Mouse (Mus musculus): ENCODE measurements around the gene Sowahb.

The Sowahb gene

DNA sequence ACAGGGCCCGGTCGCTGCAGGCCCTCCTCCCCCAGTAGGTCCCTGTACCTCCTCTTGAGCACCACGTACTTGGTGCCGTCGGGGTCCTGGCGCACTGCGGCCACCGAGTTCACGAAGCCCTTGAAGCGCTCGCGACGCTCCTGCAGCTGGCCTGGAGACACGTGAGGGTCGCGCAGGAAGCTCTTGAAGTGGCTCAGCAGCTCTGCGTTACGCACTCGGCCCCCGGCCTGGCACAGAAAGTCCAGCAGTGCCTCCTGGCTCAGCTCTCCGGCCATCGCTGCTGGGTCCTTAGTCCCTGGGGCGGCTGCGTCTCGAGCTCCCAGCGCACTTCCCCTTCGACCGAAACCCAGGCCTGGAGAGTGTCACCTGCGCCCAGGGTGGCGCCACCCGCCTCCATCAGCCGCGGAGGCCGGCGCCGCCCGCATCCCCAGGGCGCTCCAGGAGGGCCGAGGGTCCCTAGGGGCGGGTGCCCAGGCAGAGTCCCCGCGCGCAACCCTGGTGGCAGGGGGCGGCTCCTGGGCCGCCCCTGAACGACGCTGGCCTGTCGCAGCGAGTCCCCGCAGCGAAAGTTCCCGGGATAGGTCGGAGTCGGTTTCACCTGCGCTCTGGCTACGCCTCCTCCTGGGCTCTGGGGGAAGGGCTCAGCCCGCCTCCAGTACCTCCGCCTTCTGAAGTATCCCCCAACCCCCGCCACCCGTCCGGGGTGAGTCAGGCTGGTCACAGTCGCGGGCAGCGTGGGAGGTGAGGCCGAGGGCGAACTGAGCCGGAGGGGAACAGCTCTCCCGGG is at the start of gene Sowahb:
TSS of gene Sowahb (minus strand) at position 439 of the 787 bp plus-strand sequence.
- peak; percentile 29 for DNase-seq

DNA sequence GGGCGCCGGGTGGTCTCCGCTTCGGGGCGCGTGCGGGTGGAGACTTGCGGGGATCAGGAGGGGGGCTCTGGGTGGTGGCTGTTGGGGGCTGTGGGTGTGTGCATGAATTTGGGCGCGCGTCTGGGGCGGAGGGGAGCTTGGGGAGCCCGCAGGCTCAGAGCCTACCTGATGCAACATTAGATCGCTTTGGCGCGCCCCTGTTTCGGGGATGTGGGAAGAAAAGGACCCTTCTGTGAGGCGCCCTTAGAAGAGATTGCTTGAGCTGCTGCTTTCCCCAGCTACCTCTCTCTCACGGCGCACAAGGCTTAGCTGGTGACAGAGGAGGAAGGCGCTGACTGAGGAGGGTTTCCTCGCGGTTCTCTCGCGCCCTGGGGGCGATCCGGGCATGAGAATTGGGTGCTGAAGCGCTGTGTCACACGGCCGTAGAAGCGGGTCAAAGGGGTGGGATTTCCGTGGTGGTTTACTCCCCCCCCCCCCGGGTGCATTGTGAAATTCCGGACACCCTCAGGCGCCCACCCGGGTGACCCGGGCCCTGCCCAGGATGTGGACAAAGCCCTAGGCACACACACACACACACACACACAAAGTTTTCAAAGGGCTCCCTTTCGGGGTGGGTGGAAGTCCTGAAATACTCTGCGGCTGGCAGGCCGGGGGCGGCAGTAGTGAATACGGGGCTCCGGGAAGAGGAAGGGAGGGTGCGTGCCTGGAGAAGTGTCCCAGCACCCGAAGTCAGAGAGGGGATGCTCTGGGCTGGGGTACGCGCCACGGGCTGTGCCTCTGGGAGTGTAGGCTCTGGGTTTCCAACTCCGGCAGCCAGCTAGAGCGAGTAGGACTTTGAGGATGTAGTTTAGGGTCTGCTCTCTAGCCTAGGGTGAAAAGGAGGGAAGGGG is 49.1 kb upstream of the Sowahb start:
- peak; percentile 58 for DNase-seq

DNA sequence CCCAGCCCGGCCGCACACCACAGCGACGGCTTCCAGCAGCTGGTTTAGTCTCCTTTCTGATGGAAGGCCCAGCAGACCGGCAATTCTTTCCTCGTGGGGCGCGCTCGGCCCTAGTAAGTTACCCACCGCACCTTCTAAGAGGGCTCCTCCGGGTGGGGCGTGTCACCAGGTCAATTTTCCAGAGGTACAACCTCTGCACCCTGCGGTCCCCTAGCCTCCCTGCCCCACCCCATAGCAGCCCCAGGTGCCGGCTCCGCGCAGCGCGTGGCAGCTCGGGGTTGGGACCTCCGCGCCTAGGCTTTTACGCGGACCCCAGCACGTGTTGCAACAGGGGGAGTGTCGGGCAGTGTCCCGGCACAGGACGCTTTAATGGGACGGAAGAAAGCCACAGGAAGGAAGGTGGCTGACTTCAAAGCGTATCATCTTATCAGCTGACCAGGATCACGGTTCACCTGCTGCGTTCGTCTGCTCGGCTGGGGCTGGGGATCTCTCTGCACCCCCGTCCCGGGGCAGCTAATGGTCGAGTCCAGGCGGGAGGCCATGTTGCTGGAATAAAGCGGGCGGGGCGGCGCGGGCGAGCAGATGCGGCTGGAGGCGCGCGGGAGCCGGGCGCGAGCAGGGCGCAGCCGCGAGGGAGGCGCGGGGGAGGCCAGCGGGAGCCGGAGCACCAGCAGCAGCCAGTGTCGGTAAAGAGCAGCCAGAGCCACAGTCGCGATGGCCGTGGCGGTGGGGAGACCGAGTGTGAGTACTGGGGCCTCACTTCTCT is 48.2 kb upstream of the Sowahb start, which contains the start of gene Sept11:
TSS of gene Sept11 (plus strand) at position 581 of the 766 bp plus-strand sequence.
- peak; percentile 93 for DNase-seq

DNA sequence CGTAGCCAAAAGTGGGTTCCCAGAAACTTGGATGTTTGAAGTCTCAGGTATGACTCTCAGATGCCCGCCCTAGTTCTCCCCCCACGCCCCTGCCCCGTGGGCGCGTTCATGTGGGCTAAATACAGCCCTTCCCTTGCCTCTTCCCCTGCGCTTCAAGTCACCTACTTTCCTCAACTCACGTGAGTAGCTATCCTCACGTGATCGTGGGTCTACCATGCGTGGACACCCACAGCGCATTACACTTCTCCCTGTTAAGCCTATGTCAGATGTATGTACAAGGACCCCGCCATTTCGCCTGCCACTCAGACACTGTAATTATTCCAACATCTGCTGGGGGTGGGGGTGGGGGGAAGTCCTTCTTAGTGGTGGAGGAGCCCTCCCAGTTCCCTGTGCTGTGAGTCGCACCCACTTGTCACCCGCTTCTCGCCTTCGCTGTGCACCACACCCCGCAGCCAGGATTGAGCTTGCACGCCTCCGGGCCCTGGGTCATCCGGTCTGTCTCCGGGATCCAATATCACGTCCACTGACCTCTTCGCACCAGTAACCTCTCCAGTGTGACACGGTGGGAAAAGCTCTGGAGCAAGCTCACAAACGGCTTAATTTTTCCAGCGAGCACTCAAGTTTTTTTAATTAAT is 47.4 kb upstream of the Sowahb start:
- peak; percentile 35 for DNase-seq

DNA sequence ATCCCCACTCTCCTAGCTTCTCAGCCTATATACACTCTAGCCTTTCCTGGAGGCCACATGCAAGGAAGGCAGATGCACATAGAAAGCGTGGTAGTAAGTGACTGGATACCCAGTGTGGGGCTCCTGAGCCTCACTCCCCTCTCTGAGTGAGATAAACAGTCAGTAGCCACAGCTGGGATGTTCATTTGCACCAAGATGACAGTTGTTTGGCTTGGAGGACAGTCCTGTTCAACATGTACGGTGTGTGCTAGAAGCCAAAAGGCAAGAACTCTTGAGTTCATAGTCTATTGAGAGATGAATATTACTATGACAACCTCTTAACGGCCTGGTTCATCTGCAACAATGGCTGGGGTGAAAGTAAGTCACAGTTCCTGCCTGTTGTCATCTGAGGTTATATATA is 46.4 kb upstream of the Sowahb start:
- DNase-seq = no peak

DNA sequence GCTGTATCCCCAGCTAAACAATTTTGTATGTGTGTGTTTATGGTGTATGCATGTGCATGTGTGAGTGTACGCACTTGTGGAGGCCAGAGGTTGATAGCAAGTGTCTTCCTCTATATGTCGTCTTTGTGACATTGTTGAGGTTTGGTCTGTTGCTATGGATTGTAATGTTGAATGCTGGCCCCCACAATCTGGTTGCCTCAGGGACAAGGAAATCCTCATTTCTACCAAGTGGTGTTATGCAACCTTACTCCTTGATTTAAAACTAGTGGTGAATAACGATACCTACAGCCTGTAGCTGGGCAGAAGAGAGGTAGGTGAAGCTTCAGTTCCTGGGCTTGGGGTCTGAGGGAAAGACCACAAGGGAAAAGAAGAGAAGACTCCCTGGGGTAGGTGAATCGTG is 41.1 kb upstream of the Sowahb start:
- no peak for DNase-seq

DNA sequence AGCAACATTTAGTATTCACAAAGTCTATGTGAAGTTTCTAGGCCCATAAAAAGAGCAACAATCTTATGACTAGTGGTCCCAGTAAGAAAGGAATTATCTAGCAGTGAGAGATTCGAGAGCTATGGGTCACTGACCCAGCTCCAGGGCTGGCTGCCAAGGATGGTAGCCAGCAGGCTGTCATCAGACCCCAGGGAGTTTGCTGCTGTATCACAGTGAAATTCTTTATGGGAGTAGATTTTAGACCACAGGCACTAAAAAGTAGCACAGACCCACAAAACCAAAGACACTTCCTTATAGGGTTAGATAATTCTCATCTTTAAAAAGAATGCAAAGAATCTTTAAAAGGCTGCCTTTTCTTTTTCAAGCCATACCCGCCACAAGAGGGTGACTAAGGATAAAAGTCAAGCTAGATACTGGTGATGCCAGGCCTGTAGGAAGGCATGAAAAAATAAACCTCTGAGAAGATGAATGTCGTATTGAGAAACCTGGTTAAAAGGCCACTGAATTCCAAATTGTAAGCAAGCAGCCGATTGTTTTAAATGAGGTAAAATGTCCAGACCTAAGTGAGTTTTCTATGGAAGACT is 40.3 kb upstream of the Sowahb start:
- no peak for DNase-seq

DNA sequence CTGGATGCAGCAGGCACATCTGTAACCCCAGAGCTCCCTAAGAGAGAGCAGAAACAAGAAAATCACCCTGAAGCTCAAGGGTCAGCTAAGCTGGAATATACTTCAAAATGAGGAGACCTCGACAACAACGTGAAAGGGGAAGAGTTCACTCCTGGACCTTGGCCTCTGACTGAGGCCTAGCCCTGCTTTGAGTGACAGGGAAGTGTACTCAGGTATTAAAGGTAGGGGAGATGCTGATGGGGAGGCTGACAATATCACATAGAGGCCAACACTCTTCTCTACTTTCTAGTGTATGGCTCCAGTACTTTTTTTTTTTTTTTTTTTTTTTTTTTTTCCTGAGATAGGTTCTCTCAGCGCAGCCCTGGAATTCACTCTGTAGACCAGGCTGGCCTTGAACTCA is 34.8 kb upstream of the Sowahb start:
- DNase-seq = no peak

DNA sequence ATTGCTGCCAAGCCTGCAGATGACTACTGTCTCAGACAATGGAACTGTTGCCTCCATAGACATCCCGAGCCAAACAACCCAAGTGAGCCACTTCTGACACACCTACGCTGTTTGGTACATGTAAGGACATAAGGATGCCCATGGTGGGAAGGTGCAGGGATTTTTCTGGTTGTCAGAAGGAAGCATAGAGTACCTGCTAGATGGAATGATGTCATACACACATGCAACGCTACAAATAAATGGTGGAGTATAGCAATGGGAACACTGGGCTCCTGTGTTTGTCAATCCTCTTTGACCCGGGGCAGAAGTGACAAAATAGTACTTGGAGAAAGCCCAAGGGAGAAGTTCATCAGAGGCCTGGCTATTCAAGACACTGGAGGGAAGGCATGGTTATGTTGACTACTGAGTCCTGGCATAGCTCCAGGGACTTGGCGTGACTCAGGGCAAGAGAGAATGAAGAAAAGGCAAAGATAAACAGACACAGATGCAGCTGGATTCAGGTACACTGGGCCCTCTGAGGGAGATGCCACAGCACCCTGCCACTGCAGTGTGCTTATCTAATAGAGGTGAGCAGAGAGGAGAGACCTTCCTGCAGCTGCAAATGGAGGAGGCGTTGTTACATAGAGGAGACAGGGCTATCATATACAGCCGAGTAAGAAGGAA is 33.0 kb upstream of the Sowahb start:
- DNase-seq = no peak

DNA sequence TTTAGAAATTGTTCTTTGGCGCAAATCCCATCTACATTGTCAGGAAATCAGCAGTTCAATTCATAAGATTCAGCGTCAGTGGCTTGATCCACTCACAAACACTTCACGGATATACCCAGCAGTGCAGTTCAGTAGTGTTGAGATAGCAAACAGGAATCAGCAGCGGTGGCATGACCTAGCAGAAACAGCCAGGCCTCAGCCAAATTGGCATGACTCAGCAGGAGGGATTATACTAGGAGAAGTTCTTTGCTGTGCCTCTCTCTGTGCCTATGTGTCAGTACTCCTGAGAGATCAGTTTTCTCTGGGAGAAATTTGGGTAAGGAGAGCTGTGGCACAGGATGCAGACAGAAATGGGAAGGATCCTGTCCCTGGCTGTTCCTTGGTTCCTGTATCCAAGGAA is 16.0 kb upstream of the Sowahb start:
- DNase-seq = no peak

DNA sequence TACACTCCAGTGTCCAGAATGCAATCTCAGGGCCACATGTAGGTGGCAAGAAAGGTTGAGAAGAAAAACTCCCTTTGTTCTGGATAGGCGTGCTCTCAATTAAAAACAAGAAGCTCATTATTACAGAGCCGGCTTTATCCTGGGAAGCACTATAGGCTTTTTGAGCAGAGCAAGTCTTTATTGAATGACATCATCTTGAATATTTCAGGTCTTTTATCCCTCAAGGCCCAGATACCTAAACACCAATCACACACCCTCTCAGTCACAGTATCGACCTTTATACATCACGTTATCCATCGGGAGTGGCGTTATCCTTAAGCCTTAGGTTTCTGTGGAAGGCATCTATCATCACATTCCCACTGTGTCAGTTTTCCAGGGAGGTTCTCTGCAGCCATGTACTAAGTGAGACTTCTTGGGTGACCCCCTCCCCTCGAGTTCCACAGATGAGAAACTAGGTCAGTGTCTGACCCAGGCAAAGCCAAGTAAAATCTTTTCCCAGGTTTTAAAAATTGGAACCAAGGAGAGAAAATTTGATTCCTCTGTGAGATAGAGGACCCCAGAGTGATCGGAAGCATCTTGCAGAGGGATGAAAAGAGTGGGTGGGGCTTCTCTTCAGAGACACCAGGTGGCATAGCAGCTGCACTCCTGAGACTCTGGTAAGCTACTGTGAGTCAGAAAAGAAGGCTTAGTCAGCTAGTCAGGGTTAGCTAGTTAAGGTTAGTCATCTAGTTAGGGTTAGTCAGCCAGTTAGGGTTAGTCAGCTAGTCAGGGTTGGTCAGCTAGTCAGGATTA is 9.0 kb upstream of the Sowahb start:
- DNase-seq = no peak

DNA sequence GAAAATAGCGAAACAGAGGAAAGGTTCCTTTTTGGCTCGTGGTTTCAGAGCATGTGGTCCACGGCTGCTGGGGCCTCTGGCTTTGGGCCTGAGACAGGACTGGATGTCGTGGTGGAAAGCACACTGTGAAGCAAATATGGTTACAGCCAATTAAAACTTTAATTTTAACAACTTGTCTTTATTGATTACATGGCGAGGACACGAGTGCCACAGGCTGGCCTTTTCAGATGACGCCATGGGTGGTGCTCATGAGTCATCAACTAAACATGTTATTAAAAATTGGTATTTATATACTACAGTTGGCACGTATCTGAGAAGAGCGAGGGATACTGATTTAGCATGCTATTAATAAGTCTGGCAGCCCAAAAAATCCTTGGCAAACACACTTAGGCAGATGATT is 7.1 kb upstream of the Sowahb start:
- DNase-seq = no peak

DNA sequence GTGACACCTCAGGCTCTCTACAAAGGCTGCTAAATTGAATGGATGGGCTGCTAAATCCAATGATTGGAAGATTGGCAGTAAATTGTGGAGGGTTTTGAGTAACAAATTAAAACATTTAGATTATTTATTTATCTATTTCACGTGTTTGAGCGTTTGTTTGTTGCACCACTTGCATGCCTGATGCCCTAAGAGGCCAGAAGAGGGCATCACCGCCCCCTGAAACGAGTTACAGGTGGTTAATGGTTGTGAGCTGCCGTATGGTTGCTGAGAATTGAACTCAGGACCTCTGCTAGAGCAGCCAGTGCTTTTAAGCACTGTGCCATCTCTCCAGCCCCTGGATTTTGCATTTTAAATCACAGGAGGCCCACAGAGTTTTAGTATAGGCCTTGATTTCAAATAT is 6.2 kb upstream of the Sowahb start:
- DNase-seq = no peak

DNA sequence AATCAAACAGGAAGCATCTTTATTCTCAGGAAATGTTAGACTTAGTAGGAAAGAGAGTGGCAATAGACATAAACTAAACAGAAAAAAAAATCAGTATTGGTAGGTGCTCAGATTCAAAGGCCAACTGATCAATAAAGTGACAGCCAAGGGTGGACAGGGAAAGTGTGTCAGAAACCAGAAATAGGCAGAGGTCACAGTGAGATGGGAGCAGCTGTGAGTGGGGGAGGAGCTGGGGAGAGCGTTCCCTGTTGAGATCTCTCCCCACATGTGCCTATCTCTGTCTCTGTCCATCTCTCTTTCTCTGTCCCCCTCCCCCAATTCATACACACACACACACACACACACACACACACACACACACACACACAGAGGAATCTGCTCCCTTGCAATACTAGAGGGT is 5.1 kb upstream of the Sowahb start:
- DNase-seq = no peak

DNA sequence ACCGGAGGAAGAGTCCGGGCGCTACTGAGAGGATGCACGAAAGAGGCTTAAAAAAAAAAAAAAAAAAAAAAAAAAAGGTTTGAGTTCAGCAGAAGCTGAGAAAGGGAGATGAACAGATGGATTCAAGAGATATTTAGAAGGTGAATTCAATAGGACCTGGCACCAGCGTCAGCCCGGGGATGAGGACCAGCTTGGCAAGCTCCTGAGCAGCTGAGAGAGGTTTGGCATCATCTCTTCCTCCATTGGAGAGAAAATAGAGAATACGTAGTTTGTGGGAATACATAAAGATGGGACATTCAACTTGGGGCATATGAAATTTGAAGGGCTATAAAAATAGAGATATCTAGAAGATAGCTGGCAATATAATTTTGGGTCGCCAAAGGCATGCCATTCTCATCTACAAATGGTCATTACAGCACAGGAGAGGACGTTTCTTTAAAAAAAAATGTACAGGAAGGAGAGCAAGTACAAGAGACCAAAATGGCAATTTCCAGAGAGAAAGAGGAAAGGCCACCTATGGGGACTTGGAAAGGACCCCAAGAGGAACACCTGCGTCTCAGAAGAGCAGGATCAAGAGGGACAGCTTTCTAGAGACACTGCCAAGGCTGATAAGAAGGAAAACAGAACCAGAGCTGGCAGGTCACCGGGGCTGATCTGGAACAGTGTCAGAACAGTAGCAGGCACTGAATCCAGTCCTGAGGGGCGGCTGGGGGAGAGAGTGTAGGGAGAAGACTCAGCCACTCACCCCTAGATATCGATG is 3.8 kb upstream of the Sowahb start:
- no peak for DNase-seq

DNA sequence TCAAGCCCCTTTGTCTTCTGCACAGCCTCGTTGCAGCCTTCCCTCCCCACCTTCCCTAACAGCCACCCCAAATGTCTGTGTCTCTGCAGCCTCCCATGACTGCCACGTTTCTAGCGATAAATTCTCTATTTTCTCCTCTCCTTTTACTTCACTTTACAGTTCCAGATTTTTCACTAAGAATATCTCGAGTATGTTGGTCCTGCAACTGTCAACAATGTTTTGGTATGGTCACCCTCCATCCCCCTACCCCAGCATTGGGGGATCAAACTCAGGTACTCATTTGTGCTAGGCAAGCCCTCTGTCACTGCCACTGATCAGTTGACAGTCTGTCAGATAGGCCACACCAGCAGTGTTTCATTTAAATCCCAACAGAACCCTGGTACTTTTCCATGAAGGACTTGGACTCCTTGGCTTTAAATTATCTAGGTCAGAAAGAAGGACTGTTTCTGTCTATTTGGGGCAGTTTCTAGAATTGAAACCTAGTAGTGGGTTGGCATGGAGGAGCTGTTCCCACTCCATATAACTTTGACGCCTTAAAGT is 1.6 kb upstream of the Sowahb start:
- no peak for DNase-seq

DNA sequence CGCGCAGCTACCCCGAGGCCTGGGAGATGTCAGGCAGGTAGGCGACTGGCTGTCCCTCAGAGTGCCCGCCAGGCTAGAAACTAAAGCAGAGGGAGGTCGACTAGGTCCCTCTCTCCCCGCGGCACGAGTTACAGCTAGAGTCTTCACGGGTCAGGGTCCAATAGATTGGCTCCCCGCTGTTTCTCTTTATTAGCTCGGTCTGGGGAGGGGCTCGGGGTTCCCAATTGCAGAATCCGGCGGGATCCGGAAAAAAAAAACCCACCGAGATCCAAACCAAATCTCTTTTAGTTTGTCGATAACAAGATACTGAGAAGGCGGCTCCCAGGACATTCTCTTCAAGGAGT is 521 bp upstream of the Sowahb start:
- no peak for DNase-seq

DNA sequence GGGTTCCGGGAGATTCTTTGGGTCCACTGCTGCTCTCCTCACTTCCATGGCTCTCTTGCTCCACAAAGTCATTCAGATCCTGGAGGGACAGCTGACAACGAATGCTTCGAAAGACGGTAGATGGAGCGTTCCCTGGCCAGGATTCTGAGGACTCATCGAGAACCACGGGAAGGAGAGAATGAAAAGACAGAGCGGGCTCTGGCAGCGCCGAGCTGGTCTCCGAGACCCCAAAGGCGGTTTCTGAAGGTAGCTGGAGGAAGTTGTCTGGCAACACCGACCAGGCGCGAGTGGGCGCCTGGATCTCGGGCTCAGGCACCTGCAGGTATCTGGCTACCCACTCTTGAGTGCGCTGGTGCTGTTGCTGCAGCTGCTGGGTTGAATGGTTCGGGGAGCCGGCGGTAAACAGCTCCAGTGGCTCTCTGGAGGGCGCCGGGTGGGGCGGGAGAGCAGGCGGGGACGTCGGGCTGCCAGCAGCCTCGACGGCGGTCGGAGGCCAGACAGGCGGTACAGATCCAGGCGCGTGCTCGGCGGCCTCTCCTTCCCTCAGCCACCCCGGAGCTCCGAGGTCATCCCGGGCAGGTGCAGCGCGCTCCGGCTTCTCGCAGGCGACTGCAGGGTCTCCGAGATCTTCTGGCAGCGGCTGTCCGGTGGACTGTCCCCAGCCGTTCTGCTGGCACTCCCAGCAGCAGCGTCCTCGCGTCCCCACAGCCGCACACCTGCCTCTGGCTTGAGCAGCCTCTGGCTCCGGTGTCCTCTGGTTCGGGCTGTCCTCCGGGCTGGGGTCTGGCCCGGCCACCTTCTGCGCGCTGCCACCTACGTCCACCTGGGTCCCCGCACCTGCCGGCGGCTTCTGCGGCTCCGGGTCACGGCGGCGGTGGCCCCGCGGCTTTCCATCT is 886 bp downstream of the Sowahb start:
- no peak for DNase-seq

All from right cerebral cortex, postnatal 14 days (tissue).